Mouse (Mus musculus) erythroid progenitor cell, adult 5-6 weeks (primary cell): Measurements from ENCODE around the gene Mpg. TPM values are rescaled to one million over a fixed set of nuclear protein-coding genes. Genes with fewer than 3 reads are reported as not detected.

Source experiments
- ATAC-seq: replicated peaks from 2 replicates; pipeline ENCODE4 v1.8.0; 2016; ENCODE audit warnings: moderate number of reproducible peaks, mild to moderate bottlenecking, moderate TSS enrichment, inconsistent platforms; ENCODE audit not compliant: poor library complexity, low FRiP score, severe bottlenecking
- total RNA-seq, 2 experiments: library from RNA; stranded (forward) in 1 of 2; stranded (reverse) in 1 of 2; fragments of 150-400 nt in 1 of 2; fragments of 186-747, 209-891 nt in 1 of 2; gene quantifications; 2 replicates each; pipeline versions ENCODE4 v1.2.3 to v1.2.4; 2015 to 2017; ENCODE audit warnings: low replicate concordance in 2 of 2

Gene Mpg
- total RNA-seq, 2 experiments from 2014 or later, result 13.0 to 18.7 TPM

- no peak for ATAC-seq
Measured at GRCm38 (mm10) chr11:32227041-32227440, 736 bp downstream of the Mpg start.

- ATAC-seq, result no peak
Measured at GRCm38 (mm10) chr11:32227555-32227954, 1.2 kb downstream of the Mpg start.

GRCm38 (mm10) chr11:32228292-32228845, 2.1 kb downstream of the Mpg start:
- no peak for ATAC-seq

GRCm38 (mm10) chr11:32230220-32230619, 3.9 kb downstream of the Mpg start:
- no peak for ATAC-seq

DNA sequence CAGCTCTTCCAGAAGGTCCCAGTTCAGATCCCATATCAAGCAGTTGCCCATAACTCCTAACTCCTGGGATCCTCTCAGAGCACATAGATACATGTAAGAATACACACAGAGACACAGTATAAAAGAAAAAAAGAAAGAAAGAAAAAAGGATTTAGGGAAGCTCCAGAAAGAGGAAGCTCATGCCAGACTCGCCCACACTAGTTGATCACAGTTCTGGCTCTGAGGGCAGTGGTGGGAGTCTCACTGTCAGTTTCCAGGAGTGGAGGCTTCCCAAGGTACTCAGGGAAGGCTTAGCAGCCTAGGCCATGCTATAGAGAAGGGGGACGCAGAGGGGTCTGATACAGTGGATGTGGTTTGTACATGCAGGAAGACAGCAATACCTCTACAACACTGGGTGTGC, 4.8 kb downstream of the Mpg start:
- ATAC-seq, result no peak

DNA sequence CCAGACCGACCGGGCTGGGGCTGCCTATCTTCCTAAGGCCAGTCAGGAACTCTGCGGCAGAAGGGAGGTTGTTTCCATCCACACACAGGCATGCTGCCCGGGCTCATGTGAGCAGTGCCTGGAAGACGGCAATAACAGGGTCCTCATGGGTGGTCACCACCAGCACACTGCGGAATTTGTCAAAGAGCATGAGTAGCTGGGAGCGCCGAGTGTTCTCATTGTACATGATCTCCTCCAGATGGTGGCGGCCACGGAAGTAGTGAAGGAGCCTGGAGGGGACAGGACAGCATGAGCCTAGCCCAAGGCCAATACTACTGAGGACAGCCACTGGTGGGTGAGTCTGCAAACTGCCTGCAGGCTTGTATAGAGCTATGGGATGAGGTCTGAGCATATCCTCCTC, 6.5 kb downstream of the Mpg start:
- no peak for ATAC-seq

DNA sequence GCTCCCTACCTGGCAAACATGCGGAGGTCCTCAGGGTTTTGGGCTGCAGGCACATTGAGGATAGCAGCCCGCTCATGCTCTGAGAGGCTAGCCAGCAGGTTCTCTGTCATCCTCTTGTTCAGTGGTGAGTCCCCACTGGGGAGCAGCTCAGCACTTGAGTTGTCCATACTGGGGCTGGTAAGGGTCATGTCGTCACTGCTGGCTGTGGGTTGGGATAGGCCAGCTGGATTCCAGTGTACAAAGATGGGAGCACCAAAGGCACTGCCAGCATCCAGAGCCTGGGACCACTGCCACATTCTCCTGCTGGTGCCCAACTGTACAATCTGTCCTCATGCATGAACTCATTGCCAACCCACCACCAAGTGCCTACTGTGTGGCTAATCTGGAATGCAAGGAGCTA, 7.6 kb downstream of the Mpg start:
- ATAC-seq, result no peak

DNA sequence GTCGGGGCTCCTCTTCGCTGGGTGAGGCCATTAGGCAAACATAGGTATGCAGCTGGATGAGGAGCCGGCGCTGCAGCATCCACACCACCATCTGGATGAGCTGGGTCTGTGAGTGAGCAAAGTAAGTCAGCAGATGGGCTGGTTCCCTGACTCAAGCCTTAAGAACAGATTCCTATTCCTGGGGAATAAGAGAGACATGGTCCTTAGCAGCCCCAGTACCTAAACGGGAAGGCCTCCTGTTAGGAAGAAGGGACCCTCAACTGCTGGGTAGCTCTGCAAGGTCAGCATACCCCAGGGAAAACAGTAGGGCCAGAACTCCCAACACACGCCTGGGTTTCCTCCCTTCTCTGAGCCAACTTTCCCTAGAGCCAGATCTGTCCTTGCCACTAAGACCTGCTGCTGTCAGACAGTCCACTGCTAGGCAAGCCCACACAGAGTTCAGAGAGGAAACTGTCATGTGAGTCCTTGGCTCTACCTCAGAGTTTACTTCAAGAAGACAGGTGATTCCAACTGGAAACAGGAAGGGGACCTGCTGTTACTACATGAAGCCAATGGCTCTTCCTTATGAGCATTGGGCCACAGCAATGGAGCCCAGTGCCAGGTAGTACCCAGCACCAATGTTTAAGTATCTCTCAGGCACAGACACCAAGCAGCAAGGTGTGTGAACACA, 8.6 kb downstream of the Mpg start:
- ATAC-seq, result no peak

- no peak for ATAC-seq
Measured at GRCm38 (mm10) chr11:32235646-32236045, 9.3 kb downstream of the Mpg start.

GRCm38 (mm10) chr11:32236132-32236531, 9.8 kb downstream of the Mpg start:
- ATAC-seq, result no peak

- no peak; the same call in 1 of the 2 replicates for ATAC-seq
Measured at GRCm38 (mm10) chr11:32236712-32237410, 10.6 kb downstream of the Mpg start.

DNA sequence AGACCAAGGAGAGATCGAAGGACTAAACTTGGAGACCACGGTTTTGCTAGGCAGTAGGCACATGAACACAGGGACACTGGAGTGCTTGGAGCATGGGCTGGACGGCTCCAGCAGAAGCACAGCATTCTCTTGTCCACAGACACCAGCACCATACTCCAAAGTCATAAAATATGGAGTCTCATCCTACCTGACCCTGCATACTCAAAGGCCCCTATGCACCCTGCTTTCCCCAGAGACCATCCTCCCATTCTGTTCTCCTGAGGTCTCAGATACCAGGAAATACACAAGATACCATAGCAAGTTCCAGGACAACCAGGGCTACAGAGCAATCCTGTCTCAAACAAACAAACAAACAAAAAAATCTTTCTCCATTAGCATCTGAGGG, 11.1 kb downstream of the Mpg start:
- no peak for ATAC-seq

- peak; percentile 85 for ATAC-seq
Measured at GRCm38 (mm10) chr11:32238093-32238860, 12.0 kb downstream of the Mpg start.

DNA sequence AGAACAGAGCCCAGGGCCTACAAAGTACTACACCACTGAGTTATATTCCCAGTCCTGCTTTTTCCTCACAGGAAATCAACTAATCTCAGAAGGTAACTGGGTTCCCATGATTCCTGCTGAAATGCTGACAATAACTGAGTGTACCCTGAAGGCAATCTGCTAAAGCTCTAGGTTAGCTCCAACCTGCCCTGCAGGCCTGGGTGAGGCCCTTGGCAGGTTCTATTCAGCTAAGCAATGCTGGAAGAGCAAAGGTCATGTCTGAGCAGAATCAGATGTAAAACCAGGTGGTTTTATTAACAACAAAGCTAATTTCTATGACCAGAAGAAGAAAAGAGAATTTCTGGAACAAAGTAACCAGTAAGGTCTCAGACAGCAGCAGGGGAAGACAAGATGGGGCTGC, 15.1 kb downstream of the Mpg start:
- ATAC-seq, result no peak

DNA sequence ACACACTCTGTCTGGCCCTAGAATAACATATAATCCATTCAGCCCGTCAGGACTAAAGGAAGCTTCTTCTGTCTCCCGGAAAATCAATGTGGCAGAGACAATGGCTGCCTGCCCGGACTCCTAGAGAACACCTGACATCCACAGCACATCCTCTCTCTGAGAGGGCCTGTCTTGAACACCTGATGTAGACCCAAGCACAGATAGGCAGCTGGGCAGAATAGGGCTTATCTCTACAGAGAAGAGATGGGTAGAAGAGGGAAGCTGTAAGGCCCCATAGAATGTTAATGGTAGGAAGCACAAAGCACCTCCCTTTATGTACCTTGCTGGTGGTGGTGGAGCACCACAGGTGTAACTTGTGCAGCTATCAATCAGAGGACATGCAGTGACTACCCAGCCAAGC, 15.9 kb downstream of the Mpg start:
- no peak for ATAC-seq

- no peak for ATAC-seq
Measured at GRCm38 (mm10) chr11:32243205-32243955, 17.1 kb downstream of the Mpg start.

DNA sequence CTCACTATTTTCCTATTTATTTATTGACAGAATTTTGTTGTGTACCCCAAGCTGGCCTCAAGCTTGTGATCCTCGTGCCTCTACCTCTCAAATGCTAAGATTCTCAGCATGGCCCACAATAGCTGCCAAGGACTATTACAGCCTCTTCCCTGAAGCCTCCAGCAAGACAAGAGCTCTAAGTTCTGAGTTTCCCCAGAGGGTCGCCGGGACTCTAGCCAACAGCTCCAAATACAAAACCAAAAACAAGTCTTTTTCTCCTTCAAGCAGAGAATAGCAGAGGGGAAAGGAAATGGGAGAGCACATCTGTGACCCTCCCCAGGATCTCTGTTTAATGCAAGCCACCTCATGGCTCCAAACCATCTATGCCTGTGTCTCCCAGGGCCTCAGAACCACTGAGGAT, 17.8 kb downstream of the Mpg start:
- ATAC-seq, result no peak

GRCm38 (mm10) chr11:32244617-32245016, 18.3 kb downstream of the Mpg start:
- ATAC-seq, result no peak

GRCm38 (mm10) chr11:32245614-32246013, 19.3 kb downstream of the Mpg start:
- peak; percentile 84 for ATAC-seq

DNA sequence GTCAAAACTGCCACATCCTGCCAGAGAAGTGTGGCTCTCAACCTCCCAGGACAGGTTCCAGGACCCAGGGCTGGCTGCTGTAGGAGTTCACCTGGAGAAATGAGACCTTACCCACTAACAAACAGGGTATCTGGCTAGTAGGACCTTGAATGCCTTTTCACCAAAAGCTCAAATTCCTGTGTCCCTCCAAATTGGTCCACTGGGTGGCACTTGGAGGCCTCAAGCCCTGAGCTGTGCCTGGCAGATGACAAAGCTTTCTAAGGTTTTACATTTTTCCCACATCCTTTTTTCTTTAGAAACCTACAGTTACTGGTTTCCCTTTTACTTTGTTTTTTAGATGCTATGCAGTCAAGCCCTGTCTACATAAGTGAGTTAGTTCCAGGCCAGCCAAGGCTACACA, 20.8 kb downstream of the Mpg start:
- ATAC-seq, result 0 out of 2 replicates have a peak, but pooled peaks have one; percentile 11
